Mouse (Mus musculus) cortical plate, adult 2 months (tissue): Measurements from ENCODE around the gene Naif1.

Experiments
- CTCF ChIP-seq: fragments of 200-500 bp; IDR thresholded peaks from 2 replicates; pipeline ENCODE4 v1.5.1; 2011; ENCODE audit warnings: mild to moderate bottlenecking, control low read depth, low read length; ENCODE audit not compliant: insufficient read depth; ENCODE audit errors: extremely low read depth
- POLR2A ChIP-seq: fragments of 200-500 bp; IDR thresholded peaks from 2 replicates; pipeline ENCODE4 v1.6.1; 2011; ENCODE audit warnings: mild to moderate bottlenecking, low read length, control low read depth; ENCODE audit not compliant: insufficient read depth; ENCODE audit errors: extremely low read depth

DNA sequence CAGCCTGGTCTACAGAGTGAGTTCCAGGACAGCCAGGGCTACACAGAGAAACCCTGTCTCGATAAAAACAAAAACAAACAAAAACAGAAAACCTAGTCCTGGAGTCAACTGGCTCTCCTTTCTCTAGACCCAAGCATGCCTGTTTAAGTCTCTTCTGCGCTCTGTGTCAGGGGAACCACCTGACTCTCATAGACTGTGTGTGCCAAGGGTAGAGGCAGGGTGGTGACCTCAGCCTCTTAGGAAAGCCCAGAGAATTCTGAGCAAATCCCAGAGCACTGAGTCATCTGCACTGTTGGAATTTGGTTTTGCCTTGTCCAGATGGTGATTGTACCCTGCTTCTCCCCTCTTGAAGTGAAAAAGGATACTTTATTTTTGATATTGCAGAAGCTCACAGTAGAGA, 8.0 kb downstream of the Naif1 start:
- TF ChIP-seq CTCF (no peak), POLR2A (no peak)
